Mouse (Mus musculus): Measurements from ENCODE around the gene Pyroxd2. TPM values are rescaled to one million over a fixed set of nuclear protein-coding genes. Genes with fewer than 3 reads are reported as not detected.
"Not testable (repeated sequence)": the region's sequence is repeated elsewhere in the genome, so short reads cannot be mapped to it uniquely, and the experiment has no call there.

Gene Pyroxd2
- 0.46 and 0.83 TPM in 2 replicates for polyA plus RNA-seq (2016; fragmentation: Nextera tagmentation; extraction: Ambion mirVana)

- no peaks in the 10 kb centered on the region for H3K9me3 ChIP-seq (replicated peaks)
Observed at GRCm38 (mm10) chr19:42752363-42752931, at the start of gene Pyroxd2. Gene Pyroxd2 (minus strand): TSS chr19:42752775.

GRCm38 (mm10) chr19:42797866-42798265 lies 45.3 kb upstream of the Pyroxd2 start:
- WGBS: 80% methylated on average over 2 of the region's 2 CpGs
- H3K9me3 ChIP-seq (replicated peaks): no peaks in the 10 kb centered on the region
- DNase-seq (ENCODE audit: low spot score): no peak

More at GRCm38 (mm10) chr19:42752363-42752931, at the start of gene Pyroxd2:
- DNase-seq (ENCODE audit: low spot score): peak; percentile 76
- peak within 1 kb of the TSS; percentile 54 for H3K4me3 ChIP-seq
- H3K27ac ChIP-seq (replicated peaks): peak within 1 kb of the TSS; percentile 84
- no peaks in the 10 kb centered on the region for H3K36me3 ChIP-seq
- 8% methylated on average over 22 of the region's 22 CpGs for WGBS
- H3K27me3 ChIP-seq (ENCODE audit: low read depth, poor library complexity, severe bottlenecking): peaks cover 20% of the 10 kb centered on the region
- peaks cover 63% of the 10 kb centered on the region for H3K4me1 ChIP-seq

GRCm38 (mm10) chr19:42795801-42796200 lies 43.2 kb upstream of the Pyroxd2 start:
- Histone ChIP-seq H3K27ac (replicated peaks) (peak overlapping the region; percentile 79; the same call in 1 of the 2 replicates), H3K4me3 (peak overlapping the region; percentile 62), H3K4me1 (peaks cover 11% of the 10 kb centered on the region), H3K9me3 (replicated peaks) (no peaks in the 10 kb centered on the region), H3K36me3 (no peaks in the 10 kb centered on the region), H3K27me3 (ENCODE audit: low read depth, poor library complexity, severe bottlenecking) (peaks cover 17% of the 10 kb centered on the region)
- WGBS: 41% methylated on average over 9 of the region's 9 CpGs
- DNase-seq (ENCODE audit: low spot score): no peak

More at GRCm38 (mm10) chr19:42797866-42798265, 45.3 kb upstream of the Pyroxd2 start:
- Histone ChIP-seq H3K27ac (replicated peaks) (no peak overlapping the region), H3K27me3 (ENCODE audit: low read depth, poor library complexity, severe bottlenecking) (peaks cover 17% of the 10 kb centered on the region), H3K36me3 (no peaks in the 10 kb centered on the region), H3K4me3 (no peak overlapping the region), H3K4me1 (peaks cover 11% of the 10 kb centered on the region)

- Histone ChIP-seq H3K27ac (replicated peaks) (peak overlapping the region; percentile 79), H3K4me3 (peak overlapping the region; percentile 62), H3K27me3 (ENCODE audit: low read depth, poor library complexity, severe bottlenecking) (peaks cover 17% of the 10 kb centered on the region), H3K4me1 (peaks cover 11% of the 10 kb centered on the region), H3K9me3 (replicated peaks) (no peaks in the 10 kb centered on the region), H3K36me3 (no peaks in the 10 kb centered on the region)
- WGBS: 3% methylated on average over 31 of the region's 31 CpGs
- DNase-seq (ENCODE audit: low spot score): peak; percentile 91
Observed at GRCm38 (mm10) chr19:42794914-42795613, 42.5 kb upstream of the Pyroxd2 start.

- no peaks in the 10 kb centered on the region for H3K9me3 ChIP-seq (replicated peaks)
- H3K36me3 ChIP-seq: no peaks in the 10 kb centered on the region
- no peak overlapping the region for H3K4me3 ChIP-seq
- no peak for DNase-seq (ENCODE audit: low spot score)
- no peak overlapping the region for H3K27ac ChIP-seq (replicated peaks)
- peaks cover 14% of the 10 kb centered on the region for H3K27me3 ChIP-seq (ENCODE audit: low read depth, poor library complexity, severe bottlenecking)
- WGBS: 64% methylated on average over 5 of the region's 5 CpGs
- peaks cover 30% of the 10 kb centered on the region for H3K4me1 ChIP-seq
Observed at GRCm38 (mm10) chr19:42788311-42788710, 35.7 kb upstream of the Pyroxd2 start.

- no peaks in the 10 kb centered on the region for H3K36me3 ChIP-seq
- peaks cover 30% of the 10 kb centered on the region for H3K4me1 ChIP-seq
- peak overlapping the region; percentile 69 for H3K27ac ChIP-seq (replicated peaks)
- peaks cover 14% of the 10 kb centered on the region for H3K27me3 ChIP-seq (ENCODE audit: low read depth, poor library complexity, severe bottlenecking)
- DNase-seq (ENCODE audit: low spot score): no peak
- peak overlapping the region; percentile 21; the same call in 1 of the 2 replicates for H3K4me3 ChIP-seq
- whole genome bisulfite sequencing: 29% methylated on average over 8 of the region's 8 CpGs
- no peaks in the 10 kb centered on the region for H3K9me3 ChIP-seq (replicated peaks)
Observed at GRCm38 (mm10) chr19:42785562-42786220, 33.1 kb upstream of the Pyroxd2 start.

- H3K36me3 ChIP-seq: no peaks in the 10 kb centered on the region
- no peak for DNase-seq (ENCODE audit: low spot score)
- no peaks in the 10 kb centered on the region for H3K9me3 ChIP-seq (replicated peaks)
- H3K4me3 ChIP-seq: no peak overlapping the region
- peak overlapping the region; percentile 69 for H3K27ac ChIP-seq (replicated peaks)
- peaks cover 14% of the 10 kb centered on the region for H3K27me3 ChIP-seq (ENCODE audit: low read depth, poor library complexity, severe bottlenecking)
- 28% methylated on average over 2 of the region's 2 CpGs for WGBS
- peaks cover 31% of the 10 kb centered on the region for H3K4me1 ChIP-seq
Observed at GRCm38 (mm10) chr19:42785129-42785528, 32.6 kb upstream of the Pyroxd2 start.

- WGBS: 54% methylated on average over 7 of the region's 7 CpGs
- peaks cover 24% of the 10 kb centered on the region for H3K4me1 ChIP-seq
- peak overlapping the region; percentile 92 for H3K27ac ChIP-seq (replicated peaks)
- H3K36me3 ChIP-seq; DNase-seq (ENCODE audit: low spot score); H3K9me3 ChIP-seq (replicated peaks); H3K27me3 ChIP-seq (ENCODE audit: low read depth, poor library complexity, severe bottlenecking): not testable (repeated sequence)
- peak overlapping the region; percentile 69 for H3K4me3 ChIP-seq
Observed at GRCm38 (mm10) chr19:42780156-42780538, 27.6 kb upstream of the Pyroxd2 start.

- H3K27ac ChIP-seq (replicated peaks): peak within 1 kb of the TSS; percentile 92
- H3K4me3 ChIP-seq: peak within 1 kb of the TSS; percentile 69
- peak; percentile 89 for DNase-seq (ENCODE audit: low spot score)
- H3K9me3 ChIP-seq (replicated peaks): no peaks in the 10 kb centered on the region
- no peaks in the 10 kb centered on the region for H3K27me3 ChIP-seq (ENCODE audit: low read depth, poor library complexity, severe bottlenecking)
- H3K4me1 ChIP-seq: peaks cover 19% of the 10 kb centered on the region
- WGBS: under 1% methylated on average over 43 of the region's 43 CpGs
- no peaks in the 10 kb centered on the region for H3K36me3 ChIP-seq
Observed at GRCm38 (mm10) chr19:42779531-42780155, 27.1 kb upstream of the Pyroxd2 start, which contains the start of gene Hps1. Gene Hps1 (minus strand): TSS chr19:42779978.

- Histone ChIP-seq H3K9me3 (replicated peaks) (no peaks in the 10 kb centered on the region), H3K27me3 (ENCODE audit: low read depth, poor library complexity, severe bottlenecking) (no peaks in the 10 kb centered on the region), H3K4me3 (no peak overlapping the region), H3K36me3 (no peaks in the 10 kb centered on the region), H3K27ac (replicated peaks) (no peak overlapping the region), H3K4me1 (peaks cover 15% of the 10 kb centered on the region)
- WGBS: 83% methylated on average over 5 of the region's 5 CpGs
- DNase-seq (ENCODE audit: low spot score): no peak
Observed at GRCm38 (mm10) chr19:42777801-42778200, 25.2 kb upstream of the Pyroxd2 start.

- no peak overlapping the region for H3K27ac ChIP-seq (replicated peaks)
- H3K9me3 ChIP-seq (replicated peaks): no peaks in the 10 kb centered on the region
- 95% methylated on average over 1 of the region's 1 CpGs for WGBS
- no peaks in the 10 kb centered on the region for H3K36me3 ChIP-seq
- no peak overlapping the region for H3K4me3 ChIP-seq
- H3K27me3 ChIP-seq (ENCODE audit: low read depth, poor library complexity, severe bottlenecking): no peaks in the 10 kb centered on the region
- no peak for DNase-seq (ENCODE audit: low spot score)
- peaks cover 15% of the 10 kb centered on the region for H3K4me1 ChIP-seq
Observed at GRCm38 (mm10) chr19:42776813-42777212, 24.2 kb upstream of the Pyroxd2 start.

GRCm38 (mm10) chr19:42770141-42770872 lies 17.7 kb upstream of the Pyroxd2 start:
- WGBS: 82% methylated on average over 23 of the region's 23 CpGs

More at GRCm38 (mm10) chr19:42770141-42770872, 17.7 kb upstream of the Pyroxd2 start:
- Histone ChIP-seq H3K27me3 (ENCODE audit: low read depth, poor library complexity, severe bottlenecking) (no peaks in the 10 kb centered on the region), H3K9me3 (replicated peaks) (no peaks in the 10 kb centered on the region), H3K27ac (replicated peaks) (no peak overlapping the region), H3K4me1 (peaks cover 8% of the 10 kb centered on the region), H3K4me3 (no peak overlapping the region), H3K36me3 (peaks cover 30% of the 10 kb centered on the region)
- DNase-seq (ENCODE audit: low spot score): no peak

Data from midbrain, embryonic 10.5 days (tissue).